8 mouse cellular contexts compared by ENCODE assay signal in genomic region chr14:111149653-111150052, GRCm38 (mm10).
A peak's percentile ranks its signal among the peaks of the same experiment; 100 is the strongest.
DNase-seq lines count a peak whose midpoint lies in the region; ATAC-seq and TF ChIP-seq lines count a peak whose summit lies in the region.
"Had no signal": no experiment of that assay in that cellular context is flagged by ENCODE, and none has a peak within 500 bp of the region (broad histone marks: within the 10 kb centered on the region; RNA-seq: fewer than 3 reads in every experiment).

No protein-coding gene starts in this region.

- H3K9me3 ChIP-seq in G1E (replicated peaks): no peaks in the 10 kb centered on the region
- H3K9me3 ChIP-seq: intestine, embryonic 15.5 days had no signal

- H3K4me3 ChIP-seq in G1E (ENCODE audit: low read depth, low read length): no peak overlapping the region
- H3K4me3 ChIP-seq: intestine, embryonic 15.5 days had no signal

- peak; percentile 37; the same call in 1 of the 2 replicates for ATAC-seq in G1E (ENCODE audit: extremely low read depth, insufficient number of reproducible peaks, low FRiP score, poor library complexity, severe bottlenecking)
- ATAC-seq: intestine, embryonic 15.5 days had no signal

- no peaks in the 10 kb centered on the region for H3K36me3 ChIP-seq in G1E (replicated peaks)
- H3K36me3 ChIP-seq: intestine, embryonic 15.5 days had no signal

- H3K4me1 ChIP-seq in G1E (ENCODE audit: insufficient read depth, low read depth, low read length): no peaks in the 10 kb centered on the region
- H3K4me1 ChIP-seq: intestine, embryonic 15.5 days had no signal

- intact Hi-C loops in left cerebral cortex, postnatal 25 days (cut with DNase I): loop anchor here (2.0 kb wide), 1 partner anchor 525 kb away; the partner anchor contains the start of gene Slitrk5

- DNase-seq in kidney, adult 9 months: peak; percentile 23
- DNase-seq in kidney, postnatal 14 days: no peak
- peak; percentile 1 for DNase-seq in G1E (ENCODE audit: low spot score)
- DNase-seq in c-Kit-positive CD71-negative TER-119-negative erythroid progenitor cells, embryonic 14.5 days (ENCODE audit: low read depth): peak; percentile 6
- DNase-seq in left cerebral cortex, postnatal 25 days (ENCODE audit: low spot score in 2 of 2): peak; percentile 62 to 69
- DNase-seq in adrenal gland, adult 18-20 months (ENCODE audit: low spot score in 2 of 2): no peak
- DNase-seq in ovary, postnatal 36 days (ENCODE audit: low spot score): no peak

- TF ChIP-seq CTCF in G1E (IDR thresholded peaks at IDR 0.05; ENCODE audit: low read depth, low read length): no peak

- H3K27me3 ChIP-seq in G1E (ENCODE audit: insufficient read depth, low read length): no peaks in the 10 kb centered on the region
- H3K27me3 ChIP-seq: intestine, embryonic 15.5 days had no signal

Comparison
In these comparisons a context has a peak if more than half of its experiments do, and no peak if none do; other contexts are left out.
1. DNase-seq: peak in kidney, adult 9 months (single experiment), G1E (single experiment), c-Kit-positive CD71-negative TER-119-negative erythroid progenitor cells, embryonic 14.5 days (single experiment) and left cerebral cortex, postnatal 25 days (2 of 2); none in kidney, postnatal 14 days (single experiment), adrenal gland, adult 18-20 months (0 of 2) and ovary, postnatal 36 days (single experiment).